ENCODE assay signal across 8 mouse cellular contexts in genomic region chr11:84827901-84828503, GRCm38 (mm10). TPM values are rescaled to one million over a fixed set of nuclear protein-coding genes. Genes with fewer than 3 reads are reported as not detected.
DNase-seq lines count a peak whose midpoint lies in the region; ATAC-seq lines count a peak whose summit lies in the region.

No protein-coding gene starts in this region.

- H3K4me1 ChIP-seq in forebrain, embryonic 16.5 days (replicated peaks; ENCODE audit: control insufficient read depth, insufficient read depth, low read length) = peaks cover 13% of the 10 kb centered on the region
- peaks cover 7% of the 10 kb centered on the region; the same call in 1 of the 2 replicates for H3K4me1 ChIP-seq in stomach, embryonic 15.5 days

- H3K36me3 ChIP-seq in forebrain, embryonic 16.5 days (ENCODE audit: control insufficient read depth, insufficient read depth) = no peaks in the 10 kb centered on the region; the same call in 1 of the 2 replicates
- peaks cover 14% of the 10 kb centered on the region; the same call in 1 of the 2 replicates for H3K36me3 ChIP-seq in stomach, embryonic 15.5 days

- WGBS in forebrain, embryonic 16.5 days = 51% methylated on average over 3 of the region's 3 CpGs
- 44% methylated on average over 3 of the region's 3 CpGs for WGBS in stomach, embryonic 15.5 days

- H3K4me2 ChIP-seq in forebrain, embryonic 16.5 days (ENCODE audit: low read length) = peak overlapping the region; percentile 89
- peak overlapping the region; percentile 94 for H3K4me2 ChIP-seq in stomach, embryonic 15.5 days

- peak; percentile 32 to 40 for DNase-seq in spleen, postnatal 10 days (ENCODE audit: low spot score in 2 of 2)
- DNase-seq in spleen, adult 12 weeks (ENCODE audit: low spot score) = no peak
- peak; percentile 65 for DNase-seq in liver
- DNase-seq in layer of hippocampus, adult 18-20 months (ENCODE audit: low spot score in 2 of 2) = no peak
- DNase-seq in left cerebral cortex, postnatal 36 days (ENCODE audit: low spot score in 2 of 2) = no peak
- no peak for DNase-seq in testis, postnatal 10 days (ENCODE audit: low spot score)

- peak overlapping the region; percentile 72; the same call in 1 of the 2 replicates for H3K9ac ChIP-seq in forebrain, embryonic 16.5 days (replicated peaks; ENCODE audit: low read depth, low read length)
- peak overlapping the region; percentile 81 for H3K9ac ChIP-seq in stomach, embryonic 15.5 days

- H3K27me3 ChIP-seq in forebrain, embryonic 16.5 days (replicated peaks; ENCODE audit: control insufficient read depth, insufficient read depth, low read length) = no peaks in the 10 kb centered on the region
- H3K27me3 ChIP-seq in stomach, embryonic 15.5 days (replicated peaks) = no peaks in the 10 kb centered on the region

- no peak for ATAC-seq in forebrain, embryonic 16.5 days
- ATAC-seq in stomach, embryonic 15.5 days (ENCODE audit: insufficient read depth, low FRiP score, low read depth) = no peak

- intact Hi-C loops in left cerebral cortex, postnatal 36 days (cut with DNase I) = no loop called here

- no peak overlapping the region for H3K27ac ChIP-seq in forebrain, embryonic 16.5 days (ENCODE audit: low read length)
- no peak overlapping the region for H3K27ac ChIP-seq in stomach, embryonic 15.5 days

- H3K9me3 ChIP-seq in forebrain, embryonic 16.5 days (ENCODE audit: control insufficient read depth, low read length) = no peaks in the 10 kb centered on the region
- H3K9me3 ChIP-seq in stomach, embryonic 15.5 days = no peaks in the 10 kb centered on the region

- H3K4me3 ChIP-seq in forebrain, embryonic 16.5 days (replicated peaks; ENCODE audit: low read length) = peak overlapping the region; percentile 57
- peak overlapping the region; percentile 83 for H3K4me3 ChIP-seq in stomach, embryonic 15.5 days (replicated peaks)

RNA-seq across cellular contexts. Expression of gene Dhrs11, which starts 0.8 kb away (rescaled TPM):
- 3.7 and 4.3 TPM in 2 replicates for polyA plus RNA-seq in forebrain, embryonic 16.5 days (2015; fragmentation: Nextera tagmentation; extraction: Ambion mirVana)
- 32.0 and 38.2 TPM in 2 replicates for polyA plus RNA-seq in stomach, embryonic 15.5 days (2015; fragmentation: Nextera tagmentation; extraction: Ambion mirVana)
- total RNA-seq in layer of hippocampus, adult 18-20 months (2021) = 1 to 10 TPM; 5.3 to 5.8 TPM
- total RNA-seq in left cerebral cortex, postnatal 36 days (2021) = 1 to 10 TPM; 6.7 to 8.6 TPM

RNA-seq across cellular contexts. Expression of gene Mrm1, which starts 8.7 kb away (rescaled TPM):
- 14.0 and 15.9 TPM in 2 replicates for polyA plus RNA-seq in forebrain, embryonic 16.5 days (2015; fragmentation: Nextera tagmentation; extraction: Ambion mirVana)
- 14.5 and 15.5 TPM in 2 replicates for polyA plus RNA-seq in stomach, embryonic 15.5 days (2015; fragmentation: Nextera tagmentation; extraction: Ambion mirVana)
- total RNA-seq in layer of hippocampus, adult 18-20 months (2021) = 10 to 100 TPM in 1 of 2 experiments, 1 to 10 TPM in 1; 9.0 to 13.0 TPM
- 10 to 100 TPM; 19.3 to 19.4 TPM for total RNA-seq in left cerebral cortex, postnatal 36 days (2021)

RNA-seq across cellular contexts. Expression of gene Ggnbp2, which starts 42.6 kb away (rescaled TPM):
- polyA plus RNA-seq in forebrain, embryonic 16.5 days (2015; fragmentation: Nextera tagmentation; extraction: Ambion mirVana) = 71.4 and 73.3 TPM in 2 replicates
- polyA plus RNA-seq in stomach, embryonic 15.5 days (2015; fragmentation: Nextera tagmentation; extraction: Ambion mirVana) = 69.8 and 76.7 TPM in 2 replicates
- total RNA-seq in layer of hippocampus, adult 18-20 months (2021) = 10 to 100 TPM; 80.6 to 88.2 TPM
- total RNA-seq in left cerebral cortex, postnatal 36 days (2021) = 10 to 100 TPM; 75.9 to 93.3 TPM

RNA-seq across cellular contexts. Expression of gene Myo19, which starts 51.9 kb away (rescaled TPM):
- polyA plus RNA-seq in forebrain, embryonic 16.5 days (2015; fragmentation: Nextera tagmentation; extraction: Ambion mirVana) = 5.1 and 6.5 TPM in 2 replicates
- polyA plus RNA-seq in stomach, embryonic 15.5 days (2015; fragmentation: Nextera tagmentation; extraction: Ambion mirVana) = 6.8 and 7.8 TPM in 2 replicates
- total RNA-seq in layer of hippocampus, adult 18-20 months (2021) = 1 to 10 TPM; 7.4 to 7.9 TPM
- total RNA-seq in left cerebral cortex, postnatal 36 days (2021) = 10 to 100 TPM in 1 of 2 experiments, 1 to 10 TPM in 1; 9.3 to 15.4 TPM

RNA-seq across cellular contexts. Expression of gene Pigw, which starts 52.1 kb away (rescaled TPM):
- polyA plus RNA-seq in forebrain, embryonic 16.5 days (2015; fragmentation: Nextera tagmentation; extraction: Ambion mirVana) = 2.7 and 3.7 TPM in 2 replicates
- polyA plus RNA-seq in stomach, embryonic 15.5 days (2015; fragmentation: Nextera tagmentation; extraction: Ambion mirVana) = 2.9 and 3.5 TPM in 2 replicates
- total RNA-seq in layer of hippocampus, adult 18-20 months (2021) = 1 to 10 TPM; 7.1 to 7.5 TPM
- total RNA-seq in left cerebral cortex, postnatal 36 days (2021) = 1 to 10 TPM; 7.1 to 7.9 TPM

Comparison
In these comparisons a context has a peak if more than half of its experiments do, and no peak if none do; other contexts are left out.
1. DNase-seq: peak in spleen, postnatal 10 days (2 of 2) and liver (single experiment); none in spleen, adult 12 weeks (single experiment), layer of hippocampus, adult 18-20 months (0 of 2), left cerebral cortex, postnatal 36 days (0 of 2) and testis, postnatal 10 days (single experiment).